Mouse (Mus musculus) spleen, adult 2 months (tissue): ENCODE data around the gene Brinp2. TPM values are rescaled to one million over a fixed set of nuclear protein-coding genes. Genes with fewer than 3 reads are reported as not detected.

Experiments
- DNase-seq, 2 experiments: peaks; one replicate each; pipeline versions ENCODE4 v3.0.0 to v3.0.0-alpha.2; 2012 to 2021; ENCODE audit warnings: low spot score in 2 of 2, low read depth in 1 of 2
- H3K27ac ChIP-seq: fragments of 200-500 bp; 2 replicates; pipeline ENCODE4 v1.5.1; 2012; ENCODE audit warnings: low read length, inconsistent platforms; ENCODE audit not compliant: insufficient read depth
- H3K27me3 ChIP-seq: fragments of 200-500 bp; 2 replicates; pipeline ENCODE4 v1.6.1; 2012; ENCODE audit warnings: mild to moderate bottlenecking, moderate library complexity, low read length, inconsistent platforms; ENCODE audit not compliant: control insufficient read depth, insufficient read depth
- H3K36me3 ChIP-seq: fragments of 200-500 bp; 2 replicates; pipeline ENCODE4 v1.6.1; 2012; ENCODE audit warnings: mild to moderate bottlenecking, low read length, inconsistent platforms; ENCODE audit not compliant: control insufficient read depth, insufficient read depth
- H3K4me1 ChIP-seq: fragments of 200-500 bp; 2 replicates; pipeline ENCODE4 v1.6.1; 2011; ENCODE audit warnings: inconsistent platforms; ENCODE audit not compliant: control insufficient read depth, insufficient read depth, insufficient read length
- H3K4me3 ChIP-seq: fragments of 200-500 bp; 2 replicates; pipeline ENCODE4 v1.5.1; 2011; ENCODE audit warnings: mild to moderate bottlenecking, inconsistent platforms; ENCODE audit not compliant: insufficient read depth, insufficient read length; ENCODE audit errors: extremely low read depth
- CTCF ChIP-seq: fragments of 200-500 bp; IDR thresholded peaks from 2 replicates; pipeline ENCODE4 v1.5.1; 2011; ENCODE audit warnings: mild to moderate bottlenecking, inconsistent platforms; ENCODE audit not compliant: insufficient read depth, insufficient read length, insufficient replicate concordance; ENCODE audit errors: extremely low read depth
- POLR2A ChIP-seq: fragments of 200-500 bp; IDR thresholded peaks from 2 replicates; pipeline ENCODE4 v1.6.1; 2011; ENCODE audit warnings: low read depth, low read length, inconsistent platforms
- WGBS: fragments of 180-500 bp; shearing (Covaris S2); methylation state at CpG from one replicate; pipeline ENCODE4 v1.1.7; 2018; 5-methylcytosine and 5-hydroxymethylcytosine counted together
- polyA plus RNA-seq: library from polyadenylated mRNA; depleted of rRNA; stranded (reverse); fragments of >200 nt; gene quantifications from 2 replicates; pipeline ENCODE4 v1.2.3, GENCODE M21; 2012

Brinp2 gene
- polyA plus RNA-seq, 1 experiment = 0.27 TPM

DNA sequence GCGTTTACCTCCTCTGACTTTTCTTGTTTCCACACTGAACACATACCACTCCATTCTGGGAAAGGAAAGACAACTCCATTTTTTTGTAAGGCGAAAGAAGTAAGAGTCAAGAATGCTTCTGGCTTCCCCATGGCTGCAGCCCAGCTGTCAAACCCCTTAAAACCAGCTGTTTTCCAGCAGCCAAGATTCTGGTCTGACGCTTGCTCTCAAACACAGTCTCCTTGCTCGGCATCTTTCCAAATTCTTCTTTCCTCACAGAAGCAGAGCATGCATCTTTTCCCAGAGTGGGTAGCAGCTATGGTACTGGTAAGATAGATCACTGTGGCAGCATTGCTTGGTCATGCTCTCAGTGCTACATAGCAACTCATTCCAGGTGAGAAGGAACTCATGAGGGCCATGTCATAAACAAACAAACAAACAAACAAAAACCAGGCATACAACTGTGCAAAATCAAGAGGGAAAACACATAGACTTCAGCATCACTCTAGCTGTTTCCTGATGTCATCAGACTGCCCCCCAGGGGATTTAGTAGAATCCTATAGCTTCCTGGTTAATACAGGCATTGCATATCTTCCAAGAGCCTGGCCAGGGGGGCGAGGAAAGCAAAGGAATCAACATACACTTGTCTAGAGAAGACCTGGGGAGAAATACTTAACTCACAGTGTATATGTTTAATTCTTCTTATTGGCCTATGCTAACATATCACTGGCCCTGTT, 2.3 kb downstream of the Brinp2 start:
- no peak overlapping the region for H3K27ac ChIP-seq
- DNase-seq = no peak
- 74% methylated on average over 5 of the region's 5 CpGs for WGBS

DNA sequence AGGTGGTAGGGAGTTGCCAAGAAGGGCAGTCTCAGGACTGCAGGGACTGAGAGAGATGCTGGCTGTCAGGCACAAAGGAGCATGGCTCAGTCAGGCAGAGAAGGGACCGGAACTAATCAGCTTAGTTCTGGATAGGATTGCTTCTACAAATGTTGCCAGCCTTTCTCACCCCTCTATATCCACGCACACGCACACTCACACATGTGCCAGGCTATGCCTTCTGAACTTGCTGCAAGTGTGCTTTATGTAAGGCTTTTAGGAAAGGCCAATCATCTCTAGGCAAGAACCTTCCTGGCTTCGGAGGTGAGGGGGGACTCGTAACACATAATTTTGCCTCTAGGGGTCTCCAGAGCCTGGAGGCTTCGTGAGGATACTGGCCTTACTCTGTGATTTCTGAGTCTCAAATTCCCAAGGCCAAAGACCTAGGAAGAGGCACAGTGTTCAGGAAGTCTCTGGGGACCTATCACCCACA, 12.8 kb downstream of the Brinp2 start:
- Histone ChIP-seq H3K27me3 (no peaks in the 10 kb centered on the region), H3K27ac (no peak overlapping the region), H3K4me1 (no peaks in the 10 kb centered on the region), H3K36me3 (no peaks in the 10 kb centered on the region), H3K4me3 (no peak overlapping the region)
- WGBS = 65% methylated on average over 6 of the region's 6 CpGs
- no peak for DNase-seq
- TF ChIP-seq POLR2A = no peak
- no peak for TF ChIP-seq CTCF

More for the DNA sequence above, 2.3 kb downstream of the Brinp2 start:
- Histone ChIP-seq H3K27me3 (peaks cover 2% of the 10 kb centered on the region; the same call in 1 of the 2 replicates), H3K36me3 (no peaks in the 10 kb centered on the region), H3K4me1 (no peaks in the 10 kb centered on the region), H3K4me3 (no peak overlapping the region)
- TF ChIP-seq POLR2A (no peak), CTCF (no peak)

DNA sequence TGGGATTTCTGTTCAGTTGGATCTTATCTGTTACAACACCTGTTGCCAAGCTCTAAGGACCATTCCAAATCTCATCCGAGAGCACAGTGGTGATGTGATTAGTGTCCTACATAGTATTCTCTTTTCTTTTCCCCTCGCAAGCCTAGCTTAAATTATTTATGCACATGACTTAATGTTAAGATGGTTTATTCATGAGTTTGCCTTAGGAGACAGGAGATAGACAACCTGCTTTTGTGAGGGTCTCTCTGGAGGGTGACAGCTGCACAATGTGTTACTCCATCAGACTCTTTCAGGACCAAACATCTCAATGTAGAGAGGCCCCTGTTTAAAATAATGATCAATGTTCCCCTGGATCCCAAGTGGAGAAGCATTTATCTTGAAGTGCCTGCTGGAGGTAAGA, 27.3 kb downstream of the Brinp2 start:
- Histone ChIP-seq H3K4me3 (no peak overlapping the region), H3K27ac (no peak overlapping the region), H3K27me3 (no peaks in the 10 kb centered on the region), H3K4me1 (no peaks in the 10 kb centered on the region), H3K36me3 (no peaks in the 10 kb centered on the region)
- DNase-seq = no peak
- TF ChIP-seq POLR2A (no peak), CTCF (no peak)
- 80% methylated on average over 2 of the region's 2 CpGs for WGBS

DNA sequence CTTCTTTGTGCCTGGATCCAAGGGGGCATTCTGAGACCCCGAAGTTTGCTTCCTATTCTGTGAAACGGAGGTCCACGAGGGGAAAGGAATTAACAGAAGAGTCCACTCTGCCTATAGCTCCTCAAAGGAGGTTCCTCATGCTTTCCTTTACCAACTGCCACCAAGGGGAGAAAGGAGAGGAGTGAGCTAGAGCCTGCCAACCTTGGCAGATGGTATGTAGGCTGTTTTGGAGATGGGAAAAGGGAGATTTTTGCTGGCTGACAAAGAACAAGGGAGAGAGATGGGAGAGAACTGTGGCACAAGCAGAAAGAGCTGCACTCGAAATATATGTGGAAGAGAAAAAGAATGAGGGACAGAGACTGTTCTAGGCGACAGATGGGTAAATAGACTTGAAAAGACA, 28.0 kb downstream of the Brinp2 start:
- H3K27me3 ChIP-seq = no peaks in the 10 kb centered on the region
- DNase-seq = no peak
- H3K36me3 ChIP-seq = no peaks in the 10 kb centered on the region
- no peak overlapping the region for H3K27ac ChIP-seq
- TF ChIP-seq CTCF (no peak), POLR2A (no peak)
- 65% methylated on average over 5 of the region's 5 CpGs for WGBS
- H3K4me3 ChIP-seq = no peak overlapping the region
- H3K4me1 ChIP-seq = no peaks in the 10 kb centered on the region

DNA sequence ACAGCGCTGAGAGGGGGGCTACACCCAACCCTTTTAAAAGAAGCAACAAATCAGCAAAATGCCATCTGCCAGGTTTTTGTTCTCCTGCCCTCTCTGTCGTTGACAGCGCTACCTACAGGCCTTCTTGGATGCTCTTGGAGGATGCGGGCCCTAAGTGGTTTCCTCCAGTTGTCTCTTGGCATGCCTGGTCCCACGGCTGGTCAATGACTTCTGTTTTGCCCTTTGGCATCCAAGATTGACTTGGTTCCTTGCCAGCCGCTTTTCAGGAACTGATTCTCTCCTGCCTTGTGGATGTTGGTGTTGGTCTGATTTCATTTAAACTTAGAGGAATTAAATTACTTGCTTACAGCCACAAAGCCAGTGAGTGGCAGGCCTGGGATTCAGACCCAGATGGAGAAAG, 32.8 kb downstream of the Brinp2 start:
- Histone ChIP-seq H3K36me3 (no peaks in the 10 kb centered on the region), H3K4me3 (no peak overlapping the region), H3K27me3 (no peaks in the 10 kb centered on the region), H3K4me1 (no peaks in the 10 kb centered on the region), H3K27ac (no peak overlapping the region)
- WGBS = 79% methylated on average over 6 of the region's 6 CpGs
- TF ChIP-seq CTCF (no peak), POLR2A (no peak)
- no peak for DNase-seq

DNA sequence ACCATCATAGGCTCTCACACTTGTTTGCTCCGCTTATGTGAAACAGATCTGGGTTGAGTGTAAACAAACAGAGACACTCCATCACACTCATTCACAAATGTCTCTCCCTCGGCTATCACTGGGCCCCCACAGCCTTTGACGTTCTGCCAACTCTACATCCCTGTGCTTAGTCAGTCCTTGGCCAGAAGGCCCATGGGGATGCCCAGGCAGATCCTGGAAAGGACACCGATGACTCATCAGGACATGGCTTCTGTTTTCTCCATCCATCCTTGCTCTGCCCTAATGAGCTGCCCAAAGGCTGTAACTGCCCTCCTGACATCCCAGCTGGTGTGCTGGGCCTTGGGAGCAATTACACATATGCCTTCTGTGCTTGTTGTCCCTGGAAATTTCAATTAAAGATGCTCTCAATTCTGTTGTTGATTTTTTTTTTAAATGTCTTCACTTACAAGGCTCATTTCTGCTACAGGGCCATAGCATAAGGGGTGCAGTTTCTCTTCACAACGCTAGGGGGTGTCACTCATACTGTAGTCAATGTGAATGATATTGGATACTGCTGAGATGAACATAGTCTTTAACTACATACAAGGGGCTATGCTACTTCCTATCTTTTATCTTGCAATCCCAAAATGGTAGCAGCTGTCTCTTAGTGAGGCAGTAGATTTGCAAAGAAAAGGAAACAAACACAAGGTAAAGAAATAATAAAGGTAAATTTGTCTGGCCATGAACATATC, 45.5 kb downstream of the Brinp2 start:
- WGBS = 62% methylated on average over 5 of the region's 5 CpGs
- Histone ChIP-seq H3K36me3 (no peaks in the 10 kb centered on the region), H3K4me3 (no peak overlapping the region), H3K4me1 (no peaks in the 10 kb centered on the region), H3K27ac (no peak overlapping the region), H3K27me3 (no peaks in the 10 kb centered on the region)
- DNase-seq = no peak
- TF ChIP-seq CTCF = no peak
- TF ChIP-seq POLR2A = no peak

DNA sequence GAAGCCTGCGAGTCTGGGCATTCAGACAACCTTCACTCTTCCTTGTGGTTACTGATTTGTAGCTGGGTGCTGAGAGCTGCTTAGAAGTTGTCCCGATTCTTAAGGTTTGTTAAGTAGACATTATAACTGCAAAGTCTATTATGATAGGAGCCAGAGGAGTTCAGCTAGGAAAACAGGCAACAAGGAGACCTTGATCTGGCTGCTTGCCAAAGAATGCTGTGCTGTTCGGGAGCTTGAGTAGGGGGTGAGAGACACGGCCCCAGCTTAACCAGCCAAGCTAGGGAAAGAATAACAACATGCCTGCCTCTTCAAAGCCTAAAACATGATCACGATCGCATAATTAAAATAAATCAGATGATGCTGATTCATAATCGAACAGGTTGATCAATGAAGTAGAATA, 59.1 kb downstream of the Brinp2 start:
- Histone ChIP-seq H3K36me3 (no peaks in the 10 kb centered on the region), H3K27me3 (no peaks in the 10 kb centered on the region), H3K27ac (no peak overlapping the region), H3K4me1 (no peaks in the 10 kb centered on the region), H3K4me3 (no peak overlapping the region)
- no peak for DNase-seq
- WGBS = 80% methylated on average over 7 of the region's 7 CpGs
- TF ChIP-seq CTCF (no peak), POLR2A (no peak)
